Mouse (Mus musculus): Measurements from ENCODE around the gene Clmn. TPM values are rescaled to one million over a fixed set of nuclear protein-coding genes. Genes with fewer than 3 reads are reported as not detected.

The Clmn gene
- polyA plus RNA-seq, 1 experiment = 6.1 TPM

- 59% methylated on average over 12 of the region's 12 CpGs for WGBS
- no peak overlapping the region for H3K4me3 ChIP-seq (replicated peaks; ENCODE audit: extremely low read depth, low read depth, low read length)
- TF ChIP-seq CTCF (IDR thresholded peaks at IDR 0.05; ENCODE audit: insufficient read depth, low read length) (no peak), POLR2A (IDR thresholded peaks at IDR 0.05; ENCODE audit: borderline replicate concordance, extremely low read depth, low read depth, low read length) (no peak)
- DNase-seq = peak; percentile 81
- H3K4me1 ChIP-seq (ENCODE audit: control insufficient read depth, insufficient read depth, low read length) = 0 out of 2 replicates have a peak, but pooled peaks cover 3% of the 10 kb centered on the region
Measured at GRCm38 (mm10) chr12:104824244-104824906, 40.5 kb downstream of the Clmn start.

DNA sequence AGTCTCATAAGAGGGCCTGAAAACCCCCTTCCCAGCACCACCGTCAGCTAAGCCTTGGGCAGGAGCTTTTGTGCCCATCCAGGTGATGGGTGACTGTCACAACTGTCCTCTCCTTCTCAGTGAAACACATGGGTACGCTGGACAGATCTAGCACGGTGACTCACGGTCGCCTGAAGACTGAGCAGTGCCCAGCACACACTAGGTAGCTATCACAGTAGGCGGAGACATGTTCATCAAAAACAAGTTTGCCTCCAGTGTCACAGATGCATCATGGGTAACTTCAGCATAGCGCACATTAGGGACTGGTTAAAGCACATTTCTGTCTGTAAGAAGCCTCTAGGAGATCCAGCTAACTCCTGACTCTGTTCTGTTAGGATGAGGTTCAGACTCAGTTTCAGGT lies 41.2 kb downstream of the Clmn start:
- DNase-seq = no peak
- Histone ChIP-seq H3K4me3 (replicated peaks; ENCODE audit: extremely low read depth, low read depth, low read length) (no peak overlapping the region), H3K4me1 (ENCODE audit: control insufficient read depth, insufficient read depth, low read length) (0 out of 2 replicates have a peak, but pooled peaks cover 3% of the 10 kb centered on the region)
- TF ChIP-seq CTCF (IDR thresholded peaks at IDR 0.05; ENCODE audit: insufficient read depth, low read length) (no peak), POLR2A (IDR thresholded peaks at IDR 0.05; ENCODE audit: borderline replicate concordance, extremely low read depth, low read depth, low read length) (no peak)
- 95% methylated on average over 7 of the region's 7 CpGs for WGBS

DNA sequence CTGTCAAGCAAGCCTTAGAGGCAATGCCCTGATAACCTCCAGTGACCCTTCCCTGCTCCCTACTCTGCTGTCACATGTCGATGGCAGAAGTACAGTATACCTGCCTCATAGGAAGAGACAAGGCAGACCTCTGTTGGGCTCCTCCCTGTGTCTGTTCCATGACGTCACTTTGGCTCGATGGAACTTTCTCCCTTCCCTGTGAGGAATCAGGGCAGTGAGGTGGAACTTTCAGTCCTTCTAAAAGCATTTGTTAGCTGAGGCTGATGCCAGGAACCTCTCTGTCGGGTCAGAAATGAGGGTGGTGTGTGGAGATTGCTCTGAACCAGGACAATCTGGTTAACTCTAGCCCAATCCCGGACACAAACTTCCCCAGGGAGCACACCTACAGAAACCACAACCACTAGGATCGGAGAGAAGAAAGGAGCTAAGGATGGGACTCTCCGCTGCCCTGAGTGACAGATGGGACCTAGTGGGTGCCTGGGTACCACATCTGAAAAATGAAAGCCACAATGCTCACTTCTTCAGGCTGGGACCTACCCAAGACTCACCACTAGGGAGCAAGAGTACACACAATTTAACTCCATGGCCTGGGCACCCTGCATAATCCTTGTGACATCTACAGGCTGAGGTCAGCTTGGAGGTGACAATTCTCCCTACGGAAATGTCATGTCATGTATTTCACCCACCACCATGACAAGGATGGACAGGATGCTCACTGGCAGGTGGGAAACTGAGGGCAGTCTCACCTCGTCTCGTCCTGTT lies 41.9 kb downstream of the Clmn start:
- no peak for DNase-seq
- H3K4me3 ChIP-seq (replicated peaks; ENCODE audit: extremely low read depth, low read depth, low read length) = no peak overlapping the region
- TF ChIP-seq POLR2A (IDR thresholded peaks at IDR 0.05; ENCODE audit: borderline replicate concordance, extremely low read depth, low read depth, low read length) = no peak
- TF ChIP-seq CTCF (IDR thresholded peaks at IDR 0.05; ENCODE audit: insufficient read depth, low read length) = no peak
- 0 out of 2 replicates have a peak, but pooled peaks cover 3% of the 10 kb centered on the region for H3K4me1 ChIP-seq (ENCODE audit: control insufficient read depth, insufficient read depth, low read length)
- WGBS = 90% methylated on average over 10 of the region's 10 CpGs

DNA sequence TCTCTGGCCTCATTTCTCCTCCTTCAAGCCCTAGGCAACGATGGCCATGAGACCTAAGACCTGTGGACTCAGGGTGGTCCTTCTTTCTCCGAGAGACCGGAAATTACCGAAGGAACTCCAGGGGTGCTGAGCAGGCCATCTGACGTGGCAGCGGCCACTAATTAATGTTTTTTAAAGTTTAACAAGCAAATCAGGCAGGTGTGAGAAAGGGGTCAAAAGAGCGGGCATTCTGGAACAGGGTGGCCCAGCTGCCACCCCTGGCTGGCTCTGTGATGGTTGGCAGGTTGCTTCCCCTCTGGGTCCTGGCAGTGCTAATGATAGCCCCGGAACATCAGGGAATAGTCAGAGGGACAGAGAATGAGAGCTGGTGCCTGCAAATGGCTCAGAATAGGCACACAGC lies 42.7 kb downstream of the Clmn start:
- WGBS = 82% methylated on average over 8 of the region's 8 CpGs
- DNase-seq = no peak

GRCm38 (mm10) chr12:104820061-104820460 lies 44.8 kb downstream of the Clmn start:
- Histone ChIP-seq H3K4me1 (ENCODE audit: control insufficient read depth, insufficient read depth, low read length) (0 out of 2 replicates have a peak, but pooled peaks cover 3% of the 10 kb centered on the region), H3K4me3 (replicated peaks; ENCODE audit: extremely low read depth, low read depth, low read length) (no peak overlapping the region)
- TF ChIP-seq CTCF (IDR thresholded peaks at IDR 0.05; ENCODE audit: insufficient read depth, low read length) (no peak), POLR2A (IDR thresholded peaks at IDR 0.05; ENCODE audit: borderline replicate concordance, extremely low read depth, low read depth, low read length) (no peak)
- no peak for DNase-seq
- WGBS = 78% methylated on average over 5 of the region's 5 CpGs

More for the DNA sequence above, 42.7 kb downstream of the Clmn start:
- TF ChIP-seq POLR2A (IDR thresholded peaks at IDR 0.05; ENCODE audit: borderline replicate concordance, extremely low read depth, low read depth, low read length) (no peak), CTCF (IDR thresholded peaks at IDR 0.05; ENCODE audit: insufficient read depth, low read length) (no peak)
- 0 out of 2 replicates have a peak, but pooled peaks cover 3% of the 10 kb centered on the region for H3K4me1 ChIP-seq (ENCODE audit: control insufficient read depth, insufficient read depth, low read length)
- H3K4me3 ChIP-seq (replicated peaks; ENCODE audit: extremely low read depth, low read depth, low read length) = no peak overlapping the region

DNA sequence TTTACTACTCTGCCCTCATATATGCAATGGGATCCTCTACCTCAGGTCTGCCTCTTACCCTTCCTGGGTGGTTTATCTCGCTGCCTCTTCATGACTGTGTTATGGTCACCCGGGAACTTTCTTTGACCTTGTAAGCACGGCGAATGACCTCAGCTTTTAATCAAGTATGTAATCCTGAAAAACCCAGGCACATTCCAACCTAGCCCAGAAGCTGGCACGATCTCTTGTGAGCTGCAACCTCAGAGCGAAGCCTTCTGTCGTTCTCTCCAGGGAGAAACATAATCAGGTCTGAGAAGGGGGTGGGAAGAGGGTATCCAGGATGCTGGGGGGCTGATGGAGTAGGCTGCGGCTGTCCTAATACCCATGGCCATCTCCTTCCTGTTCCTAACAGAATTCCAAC lies 45.8 kb downstream of the Clmn start:
- DNase-seq = no peak
- WGBS = 50% methylated on average over 8 of the region's 8 CpGs
- Histone ChIP-seq H3K4me1 (ENCODE audit: control insufficient read depth, insufficient read depth, low read length) (no peaks in the 10 kb centered on the region), H3K4me3 (replicated peaks; ENCODE audit: extremely low read depth, low read depth, low read length) (no peak overlapping the region)
- TF ChIP-seq CTCF (IDR thresholded peaks at IDR 0.05; ENCODE audit: insufficient read depth, low read length) (no peak), POLR2A (IDR thresholded peaks at IDR 0.05; ENCODE audit: borderline replicate concordance, extremely low read depth, low read depth, low read length) (no peak)

- Histone ChIP-seq H3K4me3 (replicated peaks; ENCODE audit: extremely low read depth, low read depth, low read length) (no peak overlapping the region), H3K4me1 (ENCODE audit: control insufficient read depth, insufficient read depth, low read length) (no peaks in the 10 kb centered on the region)
- TF ChIP-seq CTCF (IDR thresholded peaks at IDR 0.05; ENCODE audit: insufficient read depth, low read length) (no peak), POLR2A (IDR thresholded peaks at IDR 0.05; ENCODE audit: borderline replicate concordance, extremely low read depth, low read depth, low read length) (no peak)
- WGBS = 49% methylated on average over 7 of the region's 7 CpGs
- DNase-seq = peak; percentile 49
Measured at GRCm38 (mm10) chr12:104818057-104818456, 46.8 kb downstream of the Clmn start.

DNA sequence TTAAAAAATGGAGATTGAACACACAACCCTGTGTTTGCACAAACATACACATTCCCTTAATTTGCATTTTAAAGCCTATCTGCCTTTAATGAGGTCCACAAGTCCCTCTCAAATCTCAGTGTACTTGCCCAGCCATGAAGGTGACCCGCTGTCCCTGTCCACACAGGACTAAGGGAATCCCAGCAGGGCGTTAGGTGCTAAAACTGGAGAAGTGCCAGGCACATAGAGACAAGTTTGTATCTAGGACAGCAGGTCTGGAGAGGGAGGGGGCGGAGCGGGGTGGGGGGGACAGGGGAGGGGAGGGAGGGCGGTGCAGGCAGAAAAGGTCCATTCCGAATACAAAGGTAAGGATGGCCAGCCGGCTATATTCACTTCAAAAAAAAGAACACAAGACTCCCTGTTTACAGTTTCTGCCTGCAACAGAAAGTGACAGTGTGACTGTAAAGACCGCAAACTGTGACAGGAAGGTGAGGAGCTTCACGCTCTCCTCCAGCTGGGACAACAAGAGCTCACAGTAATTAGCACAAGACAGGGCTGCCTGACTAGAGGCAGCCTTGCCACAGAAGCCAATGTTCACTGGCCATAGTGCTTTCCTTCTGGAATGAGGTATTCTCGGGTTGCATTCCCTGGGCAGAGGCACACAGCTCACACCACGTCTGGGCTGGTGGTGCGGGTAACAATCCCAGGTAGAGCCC lies 47.6 kb downstream of the Clmn start:
- DNase-seq = no peak
- TF ChIP-seq CTCF (IDR thresholded peaks at IDR 0.05; ENCODE audit: insufficient read depth, low read length) (no peak), POLR2A (IDR thresholded peaks at IDR 0.05; ENCODE audit: borderline replicate concordance, extremely low read depth, low read depth, low read length) (no peak)
- no peaks in the 10 kb centered on the region for H3K4me1 ChIP-seq (ENCODE audit: control insufficient read depth, insufficient read depth, low read length)
- H3K4me3 ChIP-seq (replicated peaks; ENCODE audit: extremely low read depth, low read depth, low read length) = no peak overlapping the region
- 47% methylated on average over 12 of the region's 12 CpGs for WGBS

DNA sequence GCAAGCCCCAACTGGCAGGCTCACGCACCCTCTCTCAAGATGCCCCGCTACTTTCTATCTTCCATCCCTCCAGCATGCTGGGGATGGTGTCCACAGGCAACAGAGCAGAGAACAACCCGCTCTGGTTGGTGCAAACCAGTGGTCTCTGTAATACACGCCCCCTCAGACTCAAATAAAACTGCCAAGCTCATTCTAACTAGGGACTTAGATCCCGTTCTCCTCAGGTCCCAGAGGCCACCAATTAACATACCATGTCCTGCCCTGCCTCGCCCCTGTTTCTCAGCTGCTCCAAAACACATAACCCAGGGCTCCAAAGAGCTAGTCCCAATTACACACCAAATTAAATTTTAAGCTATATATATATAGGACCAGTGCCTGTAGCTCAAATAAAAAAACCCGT lies 50.6 kb downstream of the Clmn start:
- no peak for TF ChIP-seq CTCF (IDR thresholded peaks at IDR 0.05; ENCODE audit: insufficient read depth, low read length)
- no peak for TF ChIP-seq POLR2A (IDR thresholded peaks at IDR 0.05; ENCODE audit: borderline replicate concordance, extremely low read depth, low read depth, low read length)
- Histone ChIP-seq H3K4me1 (ENCODE audit: control insufficient read depth, insufficient read depth, low read length) (no peaks in the 10 kb centered on the region), H3K4me3 (replicated peaks; ENCODE audit: extremely low read depth, low read depth, low read length) (no peak overlapping the region)
- 89% methylated on average over 7 of the region's 7 CpGs for WGBS
- DNase-seq = no peak

Measured in lung, adult 2 months (tissue).